Mouse (Mus musculus): ENCODE measurements around the gene Coq5. TPM values are rescaled to one million over a fixed set of nuclear protein-coding genes. Genes with fewer than 3 reads are reported as not detected.
A peak's percentile ranks its signal among the peaks of the same experiment; 100 is the strongest.
"Not testable (repeated sequence)": the region's sequence is repeated elsewhere in the genome, so short reads cannot be mapped to it uniquely, and the experiment has no call there.

Gene Coq5
- total RNA-seq, 2 experiments from 2014 or later = 81.3 to 91.7 TPM

DNA sequence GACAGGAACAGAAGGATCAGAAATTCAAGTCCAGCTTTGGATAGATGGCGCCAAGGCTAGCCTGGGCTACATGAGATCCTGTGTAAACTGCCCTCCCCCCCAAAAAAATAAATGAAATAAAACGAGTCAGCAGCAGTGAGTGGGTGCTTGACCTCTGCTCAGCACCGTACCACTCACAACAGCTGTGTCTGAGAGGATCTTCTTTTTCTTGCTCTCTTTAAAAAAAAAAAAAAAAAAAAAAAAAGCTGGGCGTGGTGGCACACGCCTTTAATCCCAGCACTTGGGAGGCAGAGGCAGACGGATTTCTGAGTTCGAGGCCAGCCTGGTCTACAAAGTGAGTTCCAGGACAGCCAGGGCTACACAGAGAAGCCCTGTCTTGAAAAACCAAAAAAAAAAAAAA is 22.7 kb downstream of the Coq5 start:
- not testable (repeated sequence) for DNase-seq (ENCODE audit: low spot score)

DNA sequence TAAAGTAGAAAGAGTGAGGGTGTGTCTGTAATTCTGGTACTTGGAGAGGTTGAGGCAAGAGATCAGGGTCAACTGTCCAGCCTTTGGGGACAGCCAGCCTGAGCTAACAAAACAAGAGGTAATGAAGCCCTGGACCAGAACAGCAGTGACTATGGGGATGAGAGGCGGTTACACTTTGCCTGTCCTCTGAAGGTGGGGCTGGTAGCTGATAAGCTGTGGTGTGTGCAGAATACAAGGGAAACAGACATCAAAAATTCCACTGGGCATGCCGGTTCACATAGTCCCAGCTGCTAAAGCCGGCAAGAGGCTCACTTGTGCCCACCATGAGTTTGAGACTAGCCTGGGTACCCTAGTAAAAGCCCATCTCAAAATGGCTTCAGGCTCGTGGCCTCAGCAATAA is 32.9 kb downstream of the Coq5 start:
- DNase-seq (ENCODE audit: low spot score) = no peak

DNA sequence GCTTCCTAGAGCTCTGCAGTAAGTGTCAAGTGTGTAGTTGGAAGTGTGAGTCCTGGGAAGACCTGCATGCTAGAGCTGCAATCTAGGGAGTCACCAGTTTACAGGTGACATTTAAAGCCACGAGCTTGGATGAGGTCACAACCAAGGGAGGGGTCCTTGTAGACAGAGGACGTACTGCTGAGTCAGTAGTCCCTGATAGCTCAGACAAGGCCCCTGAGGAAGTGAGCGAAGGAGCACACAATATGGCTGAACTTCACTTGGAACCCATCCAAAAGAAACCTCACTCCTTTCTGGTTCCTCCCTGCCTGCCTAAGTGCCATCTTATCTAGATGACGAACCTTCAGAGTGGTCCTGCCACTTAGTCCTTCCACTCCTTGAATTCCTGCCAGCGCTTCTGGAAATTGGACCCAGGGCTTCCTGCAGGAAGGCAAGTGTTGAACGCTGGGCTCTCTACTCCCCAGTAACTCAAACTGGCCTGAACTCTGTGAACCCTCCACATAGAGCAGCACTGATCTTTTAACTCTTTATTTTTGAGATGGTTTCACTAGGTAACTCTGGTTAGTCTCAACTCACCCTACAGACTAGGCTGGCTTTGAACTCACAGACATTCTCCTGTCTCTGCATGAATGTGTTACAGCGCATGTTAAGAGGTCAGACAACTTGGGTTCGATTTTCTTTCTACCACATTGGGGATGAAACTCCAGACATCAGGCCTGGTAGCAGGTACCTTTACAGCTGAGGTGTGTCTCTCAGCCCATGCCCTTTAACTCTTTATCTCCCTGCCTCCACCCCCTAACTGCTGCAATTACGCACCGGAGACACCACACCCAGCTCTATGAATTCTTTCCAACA is 33.6 kb downstream of the Coq5 start:
- no peak for DNase-seq (ENCODE audit: low spot score)

DNA sequence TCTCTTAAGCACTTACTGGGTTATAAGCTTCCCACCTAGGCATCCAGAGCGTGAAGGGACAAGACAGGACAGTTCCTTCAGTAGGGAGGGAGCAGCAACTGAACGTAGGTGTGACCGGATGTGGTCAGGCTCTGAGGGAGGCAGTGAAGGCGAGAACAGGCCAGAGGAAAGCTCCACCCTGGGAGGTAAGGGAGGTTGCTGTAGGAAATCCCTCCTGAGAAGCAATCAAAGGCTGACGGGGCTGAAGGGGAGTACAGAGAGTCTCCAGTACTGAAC is 34.1 kb downstream of the Coq5 start:
- no peak for DNase-seq (ENCODE audit: low spot score)

DNA sequence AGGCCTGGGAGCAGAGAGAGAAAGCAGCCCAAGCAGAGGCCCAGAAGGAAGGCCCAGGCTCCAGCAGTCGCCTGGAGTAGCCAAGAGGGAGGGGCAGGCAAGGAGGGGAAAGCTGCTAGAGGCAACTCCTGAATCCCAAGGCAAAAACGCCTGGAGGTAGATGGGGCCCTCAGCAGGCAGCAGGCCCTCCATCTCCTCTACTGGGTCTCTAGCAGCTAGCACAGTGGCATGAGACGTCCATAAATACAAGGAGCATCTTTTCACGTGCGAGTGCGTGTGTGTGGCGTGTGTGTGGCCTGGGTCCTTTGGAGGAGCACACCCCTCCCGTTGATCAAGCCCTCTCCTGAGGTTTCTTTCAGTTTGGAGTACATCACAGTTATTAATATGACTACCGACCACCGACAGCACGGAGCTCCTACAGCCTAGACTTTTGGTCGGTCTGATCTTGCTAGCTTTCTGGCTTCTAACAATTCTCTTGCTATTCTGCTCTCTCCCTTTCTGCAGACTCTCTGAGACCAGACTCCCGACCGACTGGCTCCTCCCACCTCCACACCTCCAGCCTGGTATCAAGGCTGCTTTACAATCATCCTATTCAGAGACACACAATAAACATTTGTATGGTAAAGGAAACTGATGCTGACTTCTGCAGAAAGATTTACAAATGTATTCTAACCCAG is 37.6 kb downstream of the Coq5 start:
- DNase-seq (ENCODE audit: low spot score) = no peak

DNA sequence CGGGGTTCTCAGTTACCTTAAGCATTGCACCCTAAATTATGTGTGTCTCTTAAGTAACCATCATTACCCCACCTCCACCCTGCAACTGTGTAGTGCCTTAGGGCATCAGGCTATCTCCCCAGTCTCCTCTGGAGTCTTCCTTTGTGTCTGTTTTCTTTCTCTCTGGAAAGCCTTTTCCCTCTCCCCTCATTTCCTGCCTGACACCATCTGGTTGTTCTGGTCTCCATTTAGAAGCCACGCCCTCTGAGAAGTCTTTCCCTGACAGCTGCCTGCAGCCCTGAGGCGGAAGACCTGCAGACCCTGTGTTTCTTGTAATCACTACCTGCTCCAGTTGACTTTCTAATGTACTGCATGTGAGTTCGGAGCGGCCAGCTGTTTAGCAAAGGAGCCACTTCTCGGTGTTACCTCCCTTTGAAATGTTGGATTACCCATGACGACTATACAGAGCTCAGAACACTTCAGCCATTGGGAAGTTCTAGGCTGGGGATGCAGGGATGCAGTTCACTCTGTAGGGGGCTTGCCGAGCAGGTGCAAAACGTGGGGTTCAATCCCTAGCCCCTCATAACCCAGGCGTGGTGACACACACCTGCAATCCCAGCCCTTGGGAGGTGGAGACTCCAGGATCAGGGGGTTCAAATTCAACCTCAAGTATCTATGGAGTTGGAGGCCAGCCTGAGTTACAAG is 38.3 kb downstream of the Coq5 start:
- DNase-seq (ENCODE audit: low spot score) = no peak

DNA sequence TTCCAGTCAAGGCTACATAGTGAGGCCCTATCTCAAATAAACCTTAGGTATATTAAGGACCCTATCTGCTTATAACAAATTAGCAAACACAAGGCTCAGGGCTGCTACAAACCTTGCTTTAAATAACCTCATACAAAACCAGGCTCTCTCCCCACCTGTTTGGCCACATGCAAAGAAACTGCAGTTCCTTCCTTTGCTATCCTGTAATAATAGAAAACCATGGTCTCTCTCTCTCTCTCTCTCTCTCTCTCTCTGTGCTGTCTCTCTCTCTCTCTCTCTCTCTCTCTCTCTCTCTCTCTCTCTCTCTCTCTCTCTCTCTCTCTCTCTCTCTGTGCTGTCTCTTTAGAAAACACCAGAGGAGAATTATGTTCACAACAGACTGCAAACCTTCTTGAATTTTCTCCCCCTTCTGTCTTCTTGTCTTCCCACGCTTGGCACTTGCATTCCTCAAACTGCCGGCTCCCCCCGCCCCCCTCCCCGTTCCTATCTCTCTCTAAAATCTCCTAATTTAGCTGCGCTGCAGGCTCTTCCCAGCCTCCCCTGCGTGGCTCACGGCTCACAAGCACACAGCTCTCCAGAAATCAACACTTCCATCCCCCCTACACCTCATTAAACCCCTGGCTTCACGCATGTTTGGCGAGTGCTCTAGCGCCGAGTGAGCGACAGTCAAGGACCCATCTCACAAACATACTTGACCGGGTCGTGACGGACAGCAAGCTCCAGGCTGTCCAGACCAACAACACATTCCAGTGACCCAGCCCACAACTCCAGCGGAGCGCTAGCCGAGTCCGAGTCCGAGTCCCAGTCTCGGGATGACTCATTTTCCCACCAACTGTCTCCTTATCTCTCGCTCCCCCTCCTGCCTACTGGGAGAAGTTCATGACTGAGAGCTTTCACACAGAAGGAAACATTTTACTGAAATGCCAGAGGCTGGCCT is 39.8 kb downstream of the Coq5 start:
- peak; percentile 70 for DNase-seq (ENCODE audit: low spot score)

DNA sequence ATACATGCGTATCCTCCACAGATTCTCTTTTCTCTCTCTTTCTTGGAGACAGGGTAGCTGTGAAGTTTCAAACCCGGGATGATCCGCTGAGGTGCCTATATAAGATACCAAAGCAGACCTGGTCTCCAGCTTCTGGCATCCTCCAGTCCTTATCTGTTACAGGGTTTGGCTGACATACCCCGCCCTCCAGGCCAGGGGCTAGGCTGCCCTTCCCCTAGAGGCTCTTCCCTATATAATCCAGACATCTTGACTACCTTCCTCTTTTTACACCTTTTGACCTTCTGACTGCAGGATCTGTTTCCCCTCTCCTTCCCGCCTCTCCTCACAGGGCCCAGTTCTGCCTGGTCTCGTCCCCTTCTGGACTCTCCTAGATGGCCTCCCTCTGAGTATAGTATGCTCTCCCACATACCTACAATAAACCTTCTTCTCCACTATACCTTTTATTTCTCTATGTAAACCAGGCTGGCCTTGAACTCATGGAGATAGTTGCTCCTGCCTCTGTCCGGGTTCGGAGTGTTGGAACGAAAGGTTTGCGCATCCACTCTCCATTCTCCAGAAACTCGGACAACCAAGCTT is 46.9 kb downstream of the Coq5 start:
- no peak for DNase-seq (ENCODE audit: low spot score)

DNA sequence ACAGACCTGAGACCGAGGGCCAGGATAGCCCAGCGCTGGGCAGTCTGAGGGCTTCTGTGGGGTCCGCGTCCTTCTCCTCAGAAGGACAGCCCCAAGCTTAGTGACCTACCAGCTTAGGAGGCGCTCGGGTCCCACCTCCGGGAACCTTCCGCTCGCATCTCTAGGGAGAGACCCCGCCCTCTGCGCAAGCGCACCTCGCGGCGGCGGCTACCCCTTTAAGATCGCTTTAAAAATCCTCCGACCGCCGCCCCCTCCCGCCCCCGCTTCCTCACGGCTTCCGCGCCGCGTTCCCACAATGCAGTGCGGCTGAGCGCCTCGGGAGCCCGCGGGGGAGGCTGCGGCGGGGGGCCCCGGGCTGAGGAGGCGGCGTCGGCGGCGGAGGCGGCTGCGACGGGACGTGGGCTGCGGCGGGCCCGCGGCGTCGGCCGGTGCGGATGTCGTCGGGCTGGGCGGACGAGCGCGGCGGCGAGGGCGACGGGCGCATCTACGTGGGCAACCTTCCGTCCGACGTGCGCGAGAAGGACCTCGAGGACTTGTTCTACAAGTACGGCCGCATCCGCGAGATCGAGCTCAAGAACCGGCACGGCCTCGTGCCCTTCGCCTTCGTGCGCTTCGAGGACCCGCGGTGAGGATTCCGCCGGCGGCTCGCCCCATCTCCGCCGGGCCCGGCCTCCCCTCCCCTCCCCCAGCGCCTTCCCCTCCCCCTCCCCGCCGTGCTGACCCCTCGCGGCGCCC is 47.6 kb downstream of the Coq5 start, which contains the start of gene Srsf9:
Gene Srsf9, plus strand, starts transcription at position 303 of the 735 bp plus-strand sequence.
- DNase-seq (ENCODE audit: low spot score) = peak; percentile 95

DNA sequence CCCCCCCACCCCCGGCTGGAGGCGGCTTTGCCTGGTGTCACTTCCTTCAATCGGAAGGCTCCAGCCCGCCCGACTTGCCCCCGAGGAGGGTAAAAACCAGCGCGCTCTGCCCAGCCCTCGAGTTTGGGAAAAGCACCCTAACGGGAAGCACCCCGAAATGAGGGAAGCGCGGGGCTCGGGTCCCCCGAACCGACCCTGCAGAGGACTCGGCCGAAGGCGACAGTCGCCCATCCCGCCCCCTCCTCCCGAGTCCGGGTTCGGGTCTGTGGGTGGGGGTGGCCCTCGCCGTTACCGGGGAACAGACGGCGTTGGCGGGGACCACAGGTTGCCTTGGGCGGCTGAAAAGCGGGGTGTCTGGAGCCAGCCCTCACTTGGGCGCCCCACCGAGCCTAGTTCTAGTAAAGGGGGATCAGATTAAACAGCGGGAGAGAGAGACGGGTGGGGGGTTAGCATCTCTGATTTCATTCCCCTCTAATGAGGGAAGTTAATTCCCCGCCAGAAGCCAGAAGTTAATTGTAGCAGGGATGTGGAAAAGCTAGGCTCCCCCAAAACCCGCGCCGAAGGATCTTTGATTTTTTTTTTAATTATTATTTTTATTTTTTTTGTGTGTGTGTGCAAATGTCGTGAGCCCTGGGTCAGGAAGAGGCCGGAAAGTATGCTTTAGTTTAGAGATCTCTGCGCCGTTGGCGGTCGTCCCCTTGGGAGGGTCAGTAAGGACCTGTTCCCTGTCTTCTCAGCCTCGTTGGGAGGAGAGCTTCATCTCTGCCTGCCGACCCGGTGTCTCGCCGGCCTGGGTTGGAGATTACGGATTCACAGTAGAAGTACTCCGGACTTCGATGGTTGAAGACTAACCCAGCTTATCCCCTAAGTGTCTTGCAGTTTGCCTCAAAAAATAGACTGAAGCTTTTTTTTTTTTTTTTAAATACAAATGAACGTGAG is 48.4 kb downstream of the Coq5 start:
- DNase-seq (ENCODE audit: low spot score) = peak; percentile 22

DNA sequence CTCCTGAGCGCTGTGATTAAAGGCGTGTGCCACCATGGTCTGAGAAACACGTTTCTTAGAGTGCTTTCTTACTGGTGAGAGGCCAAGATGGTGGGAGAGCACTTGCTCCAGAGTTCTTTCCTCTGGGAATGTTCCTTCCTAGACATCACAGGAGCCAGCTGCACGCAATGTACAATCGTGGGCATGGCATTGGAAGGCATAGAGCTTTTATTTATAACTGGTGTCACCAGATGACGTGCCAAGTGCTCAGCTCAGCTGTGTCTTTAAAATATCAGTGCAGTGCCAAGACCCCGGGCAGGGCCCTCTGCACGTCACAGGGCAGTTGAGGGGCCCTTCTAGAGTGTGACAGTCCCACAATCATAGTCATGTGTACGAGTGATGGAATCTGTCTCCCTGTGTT is 51.5 kb downstream of the Coq5 start:
- DNase-seq (ENCODE audit: low spot score) = no peak

DNA sequence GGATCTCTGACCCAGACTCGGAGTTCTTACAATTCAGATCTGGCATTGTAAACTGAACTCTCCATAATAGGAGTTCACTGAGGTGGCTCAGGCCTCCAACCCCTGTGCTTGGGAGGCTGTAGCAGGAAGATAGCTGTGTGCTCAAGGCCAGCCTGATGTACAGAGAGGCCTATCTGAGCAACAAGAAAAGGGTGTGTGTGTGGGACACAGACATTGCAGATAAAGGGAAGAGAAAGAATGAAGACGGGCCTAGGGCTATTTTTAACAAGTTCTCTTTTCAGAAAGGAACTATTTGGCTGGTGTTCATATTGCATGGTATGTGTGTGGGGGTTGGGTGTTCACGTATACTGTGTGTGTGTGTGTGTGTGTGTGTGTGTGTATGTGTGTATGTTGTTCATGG is 54.2 kb downstream of the Coq5 start:
- no peak for DNase-seq (ENCODE audit: low spot score)

DNA sequence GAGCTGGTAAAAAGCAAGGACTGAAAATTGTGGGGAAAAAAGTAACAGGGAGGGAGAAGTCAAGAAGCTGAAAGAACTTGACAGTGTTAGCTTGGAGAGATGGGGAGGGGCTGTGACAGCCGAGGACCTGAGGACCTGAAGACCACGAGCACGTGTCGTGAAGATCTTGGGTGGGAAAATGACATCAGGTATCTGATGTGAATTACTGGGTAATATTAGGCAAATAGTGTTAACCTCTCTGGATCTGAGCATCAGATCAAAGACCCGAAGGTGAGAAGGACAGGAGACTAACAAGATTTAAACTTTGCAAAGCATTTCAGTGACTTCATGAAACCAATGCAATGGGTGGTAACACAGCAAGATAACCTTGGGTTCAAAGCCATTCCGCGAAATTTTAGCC is 60.5 kb downstream of the Coq5 start:
- DNase-seq (ENCODE audit: low spot score) = no peak

DNA sequence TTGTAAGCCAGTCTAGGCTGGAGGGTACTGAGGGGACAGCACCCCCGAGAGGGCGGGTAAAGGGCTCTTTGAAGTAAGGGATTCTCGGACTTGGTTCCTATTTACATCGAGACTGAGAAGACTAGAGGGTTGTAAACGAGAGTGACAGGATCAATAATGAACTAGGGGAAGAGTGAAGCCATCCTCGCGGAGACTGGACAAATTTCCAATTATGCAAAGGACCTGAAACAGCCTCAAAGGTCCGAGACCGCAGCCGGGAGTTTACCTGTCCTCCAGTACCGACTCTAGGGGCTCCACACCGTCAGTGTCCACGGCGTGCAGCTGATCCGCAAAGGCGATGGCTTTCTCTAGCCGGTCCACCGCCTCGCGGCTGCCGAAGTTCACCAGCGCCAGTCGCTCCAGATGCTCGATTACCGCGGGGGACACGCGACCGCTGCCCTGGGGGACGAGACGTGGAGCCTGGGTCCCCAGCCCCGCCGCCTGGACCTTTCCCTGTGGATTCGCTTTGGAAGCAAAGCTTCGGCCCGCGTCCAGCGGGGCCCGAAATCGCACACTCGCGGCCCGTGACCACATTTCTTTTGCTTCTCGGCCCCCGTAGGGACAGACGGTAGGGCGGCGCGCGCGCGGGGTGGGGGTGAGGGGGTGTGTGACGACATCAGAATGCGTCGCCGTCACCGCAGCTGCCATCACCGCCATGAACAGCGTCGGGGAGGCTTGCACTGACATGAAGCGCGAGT is 61.3 kb downstream of the Coq5 start, which contains the start of the genes Gatc and Triap1:
Gene Gatc, minus strand, starts transcription at position 602 of the 737 bp plus-strand sequence.
Gene Triap1, plus strand, starts transcription at position 649 of the 737 bp plus-strand sequence.
- DNase-seq (ENCODE audit: low spot score) = peak; percentile 88

DNA sequence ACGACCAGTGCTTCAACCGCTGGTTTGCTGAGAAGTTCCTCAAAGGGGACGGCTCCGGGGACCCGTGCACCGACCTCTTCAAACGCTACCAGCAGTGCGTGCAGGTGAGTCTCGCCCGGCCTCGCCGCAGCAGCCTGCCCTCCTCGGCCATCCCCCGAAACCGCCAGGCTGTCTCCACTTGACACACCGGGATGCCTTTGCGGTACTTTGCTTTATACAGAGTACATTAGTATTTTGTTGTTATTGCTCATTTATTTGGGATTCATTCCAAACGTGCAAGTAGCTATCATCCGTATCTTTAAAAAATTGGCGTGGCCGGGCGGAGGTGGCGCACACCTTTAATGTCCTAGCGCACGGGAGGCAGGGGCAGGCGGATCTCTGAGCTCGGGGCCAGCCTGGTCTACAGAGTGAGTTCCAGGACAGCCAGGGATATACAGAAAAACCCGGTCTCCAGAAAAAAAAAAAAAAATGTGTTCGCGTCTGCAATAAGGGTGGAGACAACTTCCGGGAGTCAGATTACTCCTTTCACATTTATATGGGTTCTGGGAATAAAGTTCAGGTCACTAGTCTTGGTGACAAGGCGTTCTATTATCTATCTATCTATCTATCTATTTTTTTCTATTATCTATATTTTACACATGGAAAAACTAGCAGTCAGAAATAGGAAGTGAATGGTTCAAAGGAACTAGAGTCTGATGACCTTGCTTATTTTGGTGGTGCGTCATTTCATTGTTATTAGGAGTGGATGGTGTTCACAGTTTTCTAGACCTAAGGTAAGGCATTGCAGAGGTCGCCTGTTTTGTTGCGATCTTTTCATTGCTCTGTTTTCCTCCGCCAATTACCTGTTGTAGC is 62.1 kb downstream of the Coq5 start:
- no peak for DNase-seq (ENCODE audit: low spot score)
